Mouse (Mus musculus): ENCODE measurements around the gene Chmp6.

Chmp6 gene

DNA sequence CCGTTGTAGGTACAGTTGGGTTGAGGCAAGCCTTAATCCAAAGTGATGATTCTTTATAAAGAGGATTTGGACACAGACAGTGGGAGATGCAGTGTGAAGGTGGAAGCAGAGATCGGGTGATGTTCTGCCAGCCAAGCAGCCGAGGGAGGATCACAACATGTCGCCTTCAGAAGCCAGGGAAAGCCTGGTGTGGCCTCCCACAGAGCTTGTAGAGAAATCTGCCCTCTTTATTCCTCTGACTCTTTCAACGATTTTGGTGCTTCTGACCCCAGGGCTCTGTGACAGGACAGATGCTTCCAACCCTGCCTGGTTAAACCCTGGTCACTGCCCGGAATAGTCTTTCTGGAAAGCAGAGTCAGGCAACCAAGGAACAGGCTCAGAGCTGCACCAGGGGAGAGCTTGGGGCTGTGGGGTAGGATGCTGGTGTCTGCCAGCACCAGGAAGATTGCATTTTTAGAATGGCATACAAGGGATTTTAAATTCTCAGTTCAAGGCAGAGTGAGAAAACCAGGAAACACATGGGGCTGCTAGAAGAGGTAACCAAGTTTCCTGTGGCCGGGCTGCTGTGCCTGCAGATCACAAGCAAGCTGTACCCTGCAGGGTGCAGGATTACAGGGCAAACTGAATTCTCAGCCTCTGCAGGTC, 6.1 kb upstream of the Chmp6 start:
- no peak for DNase-seq (ENCODE audit: low read depth in 1 of 2, low spot score in 2 of 2)

- DNase-seq (ENCODE audit: low read depth in 1 of 2, low spot score in 2 of 2): no peak
These were observed 5.5 kb upstream of the Chmp6 start for GRCm38 (mm10) chr11:119907711-119908110.

GRCm38 (mm10) chr11:119909436-119909835, 3.8 kb upstream of the Chmp6 start:
- peak in 1 of 2 experiments; percentile 51 for DNase-seq (ENCODE audit: low read depth in 1 of 2, low spot score in 2 of 2)

DNA sequence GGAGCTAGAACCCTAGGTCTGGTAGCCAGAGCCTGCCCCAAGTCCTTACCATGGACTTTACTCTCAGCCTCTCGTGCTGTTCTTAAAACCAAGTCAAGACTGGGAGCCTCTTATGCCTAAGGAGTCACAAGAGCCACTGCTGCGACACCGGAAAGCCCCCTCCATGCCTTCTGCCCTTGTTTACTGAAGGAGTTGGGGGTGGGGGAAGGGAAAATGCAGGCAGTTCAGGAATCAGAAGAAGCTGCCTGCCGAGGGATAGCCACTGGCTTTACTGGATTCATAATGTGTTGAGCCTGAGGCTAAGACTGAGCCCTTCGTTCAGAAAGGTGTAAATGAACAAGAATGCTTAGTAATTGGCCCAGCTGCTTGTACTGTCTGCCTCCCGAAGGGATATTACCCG, 396 bp upstream of the Chmp6 start:
- no peak for DNase-seq (ENCODE audit: low read depth in 1 of 2, low spot score in 2 of 2)

DNA sequence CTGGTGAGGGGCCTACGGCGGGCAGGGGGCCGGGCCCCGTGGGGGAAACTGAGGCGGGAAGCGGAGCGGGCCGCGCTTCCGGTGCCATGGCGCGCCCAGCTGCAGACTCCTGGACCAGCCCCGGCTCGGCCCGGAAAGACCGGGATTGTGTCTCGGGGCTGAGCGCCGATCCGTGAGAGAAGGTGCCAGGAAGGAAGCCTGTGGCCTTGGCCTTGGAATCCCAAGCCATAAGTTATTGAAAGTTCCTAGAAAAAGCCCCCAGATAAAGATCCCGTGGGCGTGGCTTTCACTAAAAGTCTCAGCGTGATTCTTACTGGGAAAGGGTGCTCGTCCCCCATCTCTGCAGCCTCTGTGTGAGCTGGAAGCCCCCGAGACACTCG, 684 bp downstream of the Chmp6 start:
- DNase-seq (ENCODE audit: low read depth in 1 of 2, low spot score in 2 of 2): no peak

- no peak for DNase-seq (ENCODE audit: low read depth in 1 of 2, low spot score in 2 of 2)
These were observed 1.1 kb downstream of the Chmp6 start for GRCm38 (mm10) chr11:119914381-119914780.

- DNase-seq (ENCODE audit: low read depth in 1 of 2, low spot score in 2 of 2): no peak
These were observed 2.4 kb downstream of the Chmp6 start for GRCm38 (mm10) chr11:119915666-119916065.

DNA sequence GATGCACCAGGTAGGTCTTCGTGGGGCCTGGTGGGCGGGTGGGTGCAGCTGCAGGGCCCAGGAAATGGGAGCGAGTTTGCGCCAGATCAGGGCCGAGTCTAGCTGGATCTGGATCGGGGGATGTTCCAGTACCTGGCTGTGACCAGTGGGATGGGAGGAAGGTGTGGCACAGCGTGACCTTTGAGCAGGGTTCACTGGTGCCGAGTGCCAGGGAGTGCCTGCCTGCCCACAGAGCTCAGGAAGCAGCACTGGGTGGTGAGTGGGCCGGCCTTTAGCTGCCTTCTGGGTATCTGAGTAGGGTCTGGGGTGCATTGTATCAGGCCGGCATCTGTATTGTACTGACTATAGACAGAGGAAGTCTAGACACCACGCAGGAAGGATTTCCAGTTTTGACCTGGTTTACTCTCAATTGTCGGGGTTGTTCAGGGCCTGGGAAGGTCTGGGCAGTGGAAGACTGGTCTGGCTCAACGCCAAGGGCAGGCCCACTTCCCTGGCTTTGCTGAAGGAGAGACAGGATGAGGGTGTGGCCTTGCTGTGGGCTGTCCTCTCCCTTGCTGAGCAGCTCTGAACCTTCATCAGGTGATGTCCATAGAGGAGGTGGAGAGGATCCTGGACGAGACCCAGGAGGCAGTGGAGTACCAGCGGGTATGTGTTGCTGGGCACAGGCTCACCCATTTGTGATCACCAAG, 3.0 kb downstream of the Chmp6 start:
- no peak for DNase-seq (ENCODE audit: low read depth in 1 of 2, low spot score in 2 of 2)

DNA sequence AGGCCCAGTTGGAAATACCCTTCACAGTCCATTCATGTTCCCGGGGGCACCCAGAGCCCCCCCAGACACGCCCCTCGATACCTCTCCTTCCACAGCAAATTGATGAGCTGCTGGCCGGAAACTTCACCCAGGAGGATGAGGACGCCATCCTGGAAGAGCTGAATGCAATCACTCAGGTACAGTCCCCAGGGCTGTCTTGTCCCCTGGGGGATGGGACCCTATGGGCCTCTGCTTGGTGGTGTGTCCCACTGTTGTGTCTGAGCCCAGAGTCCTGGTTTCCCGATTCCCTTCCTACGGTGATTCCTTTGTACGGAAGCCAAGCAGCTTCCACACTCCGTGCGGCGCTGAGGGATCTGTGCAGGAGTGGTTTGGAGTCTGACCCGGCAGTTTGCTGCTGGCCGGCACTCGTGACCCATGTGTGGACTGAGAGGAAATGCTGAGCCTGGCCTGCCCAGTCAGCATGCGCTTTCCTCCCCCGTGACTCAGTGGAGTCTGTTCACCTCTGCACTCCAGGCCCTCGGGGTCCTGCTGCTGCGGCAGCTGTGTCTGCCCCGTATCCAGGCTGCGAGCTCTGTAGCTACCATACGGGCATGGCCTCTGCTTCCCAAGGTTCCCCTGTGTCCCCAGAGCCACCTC, 3.7 kb downstream of the Chmp6 start:
- DNase-seq (ENCODE audit: low read depth in 1 of 2, low spot score in 2 of 2): no peak

DNA sequence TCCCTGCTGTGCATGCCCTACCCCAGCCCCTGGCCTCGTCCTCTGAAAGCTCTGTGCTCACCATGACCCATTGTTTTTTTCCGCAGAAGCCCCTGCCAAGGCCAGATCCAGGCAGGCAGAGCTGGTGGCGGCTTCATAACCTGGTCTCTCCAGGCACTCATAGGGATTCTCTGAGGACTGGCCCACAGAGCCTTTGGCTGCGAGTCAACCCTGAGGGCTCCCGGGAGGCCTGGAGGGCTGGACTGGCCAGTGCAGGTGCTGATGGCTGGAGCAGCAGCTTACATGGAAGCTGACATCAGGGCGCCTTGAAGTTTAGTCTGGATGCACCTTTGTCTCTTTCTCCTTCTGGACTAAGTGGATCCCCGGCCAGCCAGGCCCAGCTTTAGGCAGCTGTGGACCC, 5.3 kb downstream of the Chmp6 start:
- no peak for DNase-seq (ENCODE audit: low read depth in 1 of 2, low spot score in 2 of 2)

DNA sequence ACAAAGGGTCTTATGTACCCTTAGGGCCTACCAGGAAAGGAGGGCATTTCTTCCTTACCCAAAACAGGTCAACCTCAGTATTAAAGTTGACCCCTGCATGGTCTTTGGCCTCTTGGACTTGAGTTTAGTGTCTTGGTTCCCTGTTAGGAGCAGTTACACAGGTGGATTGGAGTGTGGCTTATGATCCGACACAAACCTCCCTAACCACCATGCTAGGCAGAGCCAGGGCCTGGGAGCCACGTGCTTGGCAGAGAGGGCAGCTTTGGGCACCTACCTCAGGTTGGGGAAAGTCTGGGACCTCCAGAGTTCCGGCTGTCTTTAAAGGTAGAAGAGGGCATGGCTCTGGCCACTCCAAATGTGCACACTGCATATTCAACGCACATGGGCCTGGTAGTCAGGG, 6.2 kb downstream of the Chmp6 start:
- no peak for DNase-seq (ENCODE audit: low read depth in 1 of 2, low spot score in 2 of 2)

DNA sequence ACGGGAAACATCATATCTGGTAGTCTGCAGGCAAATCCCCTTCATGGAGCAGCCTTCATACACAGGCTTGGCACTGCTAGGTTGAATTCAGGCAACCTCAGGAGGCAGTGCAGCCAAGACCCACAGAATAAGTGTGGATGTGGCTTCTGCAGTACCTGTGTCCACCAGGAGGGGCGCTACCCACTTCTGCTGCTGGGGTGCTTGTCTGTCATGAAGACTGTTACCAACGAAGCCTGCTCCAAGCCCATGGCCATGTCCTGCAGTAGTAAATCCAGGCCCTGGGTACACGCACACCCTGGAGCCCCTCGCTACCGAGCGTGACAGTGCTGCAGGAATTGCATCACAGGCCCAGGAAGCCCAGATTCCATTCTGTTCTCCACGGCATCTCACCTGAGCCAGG, 6.7 kb downstream of the Chmp6 start:
- DNase-seq (ENCODE audit: low read depth in 1 of 2, low spot score in 2 of 2): peak; percentile 50 to 74

DNA sequence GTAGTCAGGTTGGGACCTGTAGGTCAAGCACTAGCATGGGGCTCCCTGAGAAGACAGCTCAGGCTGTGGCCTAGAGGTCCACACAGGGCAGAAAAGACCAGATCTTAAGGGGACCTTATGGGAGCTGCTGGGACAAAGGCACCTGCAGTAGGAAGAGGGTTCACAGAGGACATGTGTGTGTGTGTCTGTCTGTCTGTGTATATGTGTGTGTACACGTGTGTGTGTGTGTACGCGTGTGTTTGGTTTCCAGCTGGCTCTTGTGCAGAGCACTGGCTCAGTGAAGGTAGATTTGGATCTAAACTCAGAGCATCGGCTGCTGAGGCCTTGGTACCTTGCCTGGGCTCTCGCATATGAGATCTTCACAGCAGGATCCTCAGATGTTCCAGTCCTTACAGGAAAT, 7.4 kb downstream of the Chmp6 start:
- DNase-seq (ENCODE audit: low read depth in 1 of 2, low spot score in 2 of 2): no peak

GRCm38 (mm10) chr11:119925176-119925575, 11.9 kb downstream of the Chmp6 start:
- DNase-seq (ENCODE audit: low read depth in 1 of 2, low spot score in 2 of 2): peak; percentile 84 to 89

- no peak for DNase-seq (ENCODE audit: low read depth in 1 of 2, low spot score in 2 of 2)
These were observed 13.5 kb downstream of the Chmp6 start for GRCm38 (mm10) chr11:119926762-119927161.

GRCm38 (mm10) chr11:119928023-119928681, 14.9 kb downstream of the Chmp6 start:
- peak; percentile 55 to 66 for DNase-seq (ENCODE audit: low read depth in 1 of 2, low spot score in 2 of 2)

DNA sequence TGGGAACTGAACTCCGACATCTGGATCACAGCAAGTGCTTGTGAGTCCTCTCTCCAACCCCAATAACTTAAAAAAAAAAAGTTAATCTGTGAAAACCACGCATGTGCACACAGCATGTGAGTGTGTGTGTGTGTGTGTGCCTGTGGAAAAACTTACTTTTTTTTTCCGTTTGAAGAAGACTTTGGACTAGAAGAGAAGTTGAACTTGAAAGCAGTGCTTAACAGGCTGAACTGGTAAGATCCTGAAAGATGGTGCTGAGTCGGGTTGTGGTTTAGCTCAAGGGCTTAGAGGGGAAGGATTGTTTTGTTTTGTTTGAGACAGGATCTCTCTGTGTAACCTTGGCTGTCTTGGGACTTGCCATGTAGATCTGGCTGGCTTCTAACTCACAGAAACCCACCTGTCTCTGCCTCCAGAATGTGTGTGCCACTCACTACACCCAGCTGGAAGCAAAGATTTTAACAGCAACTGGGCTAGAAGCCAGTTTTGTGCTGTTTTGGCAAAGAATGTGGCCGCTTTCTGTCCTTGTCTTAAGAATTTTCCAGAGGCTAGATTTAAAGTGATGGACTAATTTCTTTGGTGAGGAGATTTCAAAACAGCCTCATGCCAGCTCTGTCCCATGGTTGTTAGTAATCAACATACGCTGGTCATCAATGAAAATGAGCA, 16.5 kb downstream of the Chmp6 start:
- no peak for DNase-seq (ENCODE audit: low read depth in 1 of 2, low spot score in 2 of 2)

DNA sequence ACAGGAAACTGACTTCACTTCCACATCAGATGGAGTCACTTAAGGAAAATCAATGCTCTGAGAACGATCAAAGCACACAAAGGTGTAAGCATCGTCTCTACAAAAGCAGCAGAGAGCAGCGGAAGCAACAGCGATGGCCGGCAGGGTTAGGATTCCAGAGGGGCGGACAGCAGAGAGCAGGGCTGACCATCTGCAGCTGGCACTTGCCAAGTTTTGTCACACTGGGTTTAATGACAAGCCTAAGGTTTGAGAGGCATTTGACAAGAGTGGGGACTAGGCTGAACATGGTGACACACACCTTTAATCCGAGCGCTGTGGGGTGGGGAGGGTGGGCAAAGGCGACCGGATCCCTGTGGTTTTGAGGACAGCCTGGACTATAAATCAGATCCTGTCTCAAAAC, 18.6 kb downstream of the Chmp6 start:
- no peak for DNase-seq (ENCODE audit: low read depth in 1 of 2, low spot score in 2 of 2)

DNA sequence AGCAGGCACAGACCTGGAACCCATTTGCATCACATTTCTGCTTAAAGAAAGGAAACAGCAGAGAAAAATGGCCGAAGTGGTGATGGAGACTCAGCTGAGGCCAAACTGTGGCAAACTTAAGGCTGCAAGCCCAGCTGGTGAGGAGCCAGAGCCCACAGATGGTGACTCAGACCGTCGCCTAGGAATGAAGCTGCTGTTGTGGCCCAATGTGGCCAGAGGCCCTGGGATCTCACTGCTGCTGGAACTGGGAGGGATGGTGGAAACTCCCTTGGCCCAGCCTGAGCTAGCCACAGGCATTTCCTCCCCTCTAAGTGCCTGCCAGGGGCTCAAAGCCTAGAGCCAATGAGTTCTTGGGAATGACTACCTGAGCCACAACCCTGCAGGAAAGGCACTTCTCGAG, 19.9 kb downstream of the Chmp6 start:
- no peak for DNase-seq (ENCODE audit: low read depth in 1 of 2, low spot score in 2 of 2)

DNA sequence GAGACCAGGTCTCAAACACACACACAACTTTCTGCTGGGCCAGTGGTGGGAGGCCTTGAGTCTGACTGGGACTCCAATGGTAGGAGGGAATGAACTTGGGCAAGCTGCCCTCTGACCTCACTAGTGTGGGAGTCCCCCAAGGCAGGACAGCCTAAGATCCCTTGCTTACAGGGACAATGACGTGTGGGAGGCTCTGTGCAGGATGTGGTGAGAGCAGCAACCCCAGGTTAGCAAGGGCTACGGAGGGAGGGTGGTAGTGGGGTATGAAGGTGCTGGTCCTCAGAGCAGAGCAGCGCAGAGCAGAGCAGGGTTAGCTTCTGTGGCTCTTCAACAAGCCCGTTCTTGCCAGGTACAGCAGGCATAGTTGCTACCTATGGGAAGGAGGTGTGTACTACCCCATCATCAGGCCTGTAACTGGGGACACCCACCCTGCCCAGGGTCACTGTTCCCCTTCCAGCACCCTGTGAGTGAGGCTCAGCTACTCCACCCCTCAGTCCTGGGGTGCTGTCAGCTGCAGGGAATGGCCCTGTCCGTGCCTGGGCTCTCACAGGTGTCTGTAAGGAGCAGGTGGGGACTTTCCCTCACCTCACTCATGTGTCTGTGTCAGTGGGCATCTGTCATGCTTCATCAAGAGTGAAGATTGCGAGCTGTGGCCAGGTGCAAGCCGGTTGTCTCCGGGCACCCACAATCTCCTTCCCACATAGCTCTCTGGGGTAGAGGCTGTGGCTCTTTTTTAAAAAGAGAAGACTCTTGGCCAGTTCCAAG, 20.8 kb downstream of the Chmp6 start:
- no peak for DNase-seq (ENCODE audit: low read depth in 1 of 2, low spot score in 2 of 2)

DNA sequence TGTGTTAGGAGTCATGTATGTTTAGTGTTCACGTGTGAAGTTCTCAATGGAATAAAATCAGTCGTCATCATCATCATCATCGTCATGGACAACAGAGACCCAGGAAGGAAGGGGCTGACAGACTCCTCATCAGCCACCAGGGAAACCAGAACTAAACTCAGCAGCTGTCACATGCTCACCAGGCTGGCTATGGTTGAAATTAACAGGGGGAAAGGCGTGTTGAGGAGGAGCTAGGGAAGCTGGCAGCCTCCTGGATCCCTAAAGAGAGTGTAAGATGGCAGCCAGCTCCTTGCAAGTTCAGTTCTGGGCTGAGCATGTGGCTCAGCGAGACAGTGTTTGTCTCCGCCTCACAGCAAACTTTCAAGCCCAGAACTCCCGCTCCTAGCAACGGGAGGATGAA, 21.5 kb downstream of the Chmp6 start:
- no peak for DNase-seq (ENCODE audit: low read depth in 1 of 2, low spot score in 2 of 2)
